Mouse (Mus musculus) ES-Bruce4 (cell line): Measurements from ENCODE around the gene Samsn1. TPM values are rescaled to one million over a fixed set of nuclear protein-coding genes. Genes with fewer than 3 reads are reported as not detected.

Source experiments
- H3K27ac ChIP-seq: 2 replicates; pipeline ENCODE4 v1.5.1; 2012; ENCODE audit warnings: low read length, inconsistent platforms; ENCODE audit not compliant: insufficient read depth
- H3K27me3 ChIP-seq: 2 replicates; pipeline ENCODE4 v1.6.1; 2012; ENCODE audit warnings: mild to moderate bottlenecking, low read length, inconsistent platforms; ENCODE audit not compliant: control insufficient read depth, poor library complexity, insufficient read depth, severe bottlenecking
- H3K36me3 ChIP-seq: 2 replicates; pipeline ENCODE4 v1.6.1; 2012; ENCODE audit warnings: inconsistent platforms, mild to moderate bottlenecking, low read length, moderate library complexity; ENCODE audit not compliant: control insufficient read depth, poor library complexity, insufficient read depth, severe bottlenecking
- H3K4me1 ChIP-seq: one replicate; pipeline ENCODE4 v1.8.1; 2011; ENCODE audit warnings: low read length; ENCODE audit not compliant: control insufficient read depth, insufficient read depth
- H3K4me3 ChIP-seq: 2 replicates; pipeline ENCODE4 v1.5.1; 2011; ENCODE audit warnings: low read depth, mild to moderate bottlenecking, low read length
- H3K9ac ChIP-seq: 2 replicates; pipeline ENCODE4 v1.6.1; 2012; ENCODE audit warnings: low read depth, mild to moderate bottlenecking, inconsistent platforms; ENCODE audit not compliant: poor library complexity, severe bottlenecking
- H3K9me3 ChIP-seq: replicated peaks from 2 replicates; pipeline ENCODE4 v1.6.1; 2012; ENCODE audit warnings: mild to moderate bottlenecking, low read length, inconsistent platforms; ENCODE audit not compliant: control insufficient read depth, poor library complexity, insufficient read depth, severe bottlenecking
- CTCF ChIP-seq: IDR thresholded peaks from one replicate; pipeline ENCODE4 v1.8.1; 2011; ENCODE audit warnings: low read depth, low read length
- EP300 ChIP-seq: IDR thresholded peaks from 2 replicates; pipeline ENCODE4 v1.6.1; 2011; ENCODE audit warnings: low read depth, low read length; ENCODE audit not compliant: insufficient read depth
- POLR2A ChIP-seq: IDR thresholded peaks from one replicate; pipeline ENCODE4 v1.8.1; 2011; ENCODE audit warnings: low read length; ENCODE audit not compliant: insufficient read depth
- polyA plus RNA-seq: library from polyadenylated mRNA; stranded (reverse); fragments of >200 nt; gene quantifications from 2 replicates; pipeline ENCODE4 v1.2.4, GENCODE M21; 2011; ENCODE audit warnings: low read depth; ENCODE audit not compliant: missing spikeins, insufficient read depth, insufficient read length

The Samsn1 gene
- polyA plus RNA-seq, 1 experiment, result not detected

GRCm38 (mm10) chr16:76000127-76000526 lies 22.0 kb downstream of the Samsn1 start:
- Histone ChIP-seq H3K27me3 (no peaks in the 10 kb centered on the region), H3K4me3 (no peak overlapping the region), H3K9ac (no peak overlapping the region), H3K9me3 (peaks cover 9% of the 10 kb centered on the region; the same call in 1 of the 2 replicates), H3K4me1 (no peaks in the 10 kb centered on the region), H3K27ac (no peak overlapping the region), H3K36me3 (no peaks in the 10 kb centered on the region)
- TF ChIP-seq EP300 (no peak), POLR2A (no peak)

GRCm38 (mm10) chr16:75990173-75990572 lies 31.9 kb downstream of the Samsn1 start:
- Histone ChIP-seq H3K27me3 (no peaks in the 10 kb centered on the region), H3K4me1 (no peaks in the 10 kb centered on the region), H3K27ac (no peak overlapping the region), H3K36me3 (no peaks in the 10 kb centered on the region), H3K9ac (no peak overlapping the region), H3K4me3 (no peak overlapping the region), H3K9me3 (no peaks in the 10 kb centered on the region)
- TF ChIP-seq CTCF (no peak), POLR2A (no peak), EP300 (no peak)

- Histone ChIP-seq H3K4me1 (no peaks in the 10 kb centered on the region), H3K36me3 (no peaks in the 10 kb centered on the region), H3K9me3 (peaks cover 9% of the 10 kb centered on the region; the same call in 1 of the 2 replicates), H3K4me3 (no peak overlapping the region), H3K27me3 (no peaks in the 10 kb centered on the region), H3K9ac (no peak overlapping the region), H3K27ac (no peak overlapping the region)
- TF ChIP-seq POLR2A (no peak), EP300 (no peak)
Measured at GRCm38 (mm10) chr16:75983831-75984230, 38.2 kb downstream of the Samsn1 start.

- Histone ChIP-seq H3K4me1 (no peaks in the 10 kb centered on the region), H3K27ac (no peak overlapping the region), H3K9me3 (peaks cover 6% of the 10 kb centered on the region; the same call in 1 of the 2 replicates), H3K27me3 (no peaks in the 10 kb centered on the region), H3K4me3 (no peak overlapping the region), H3K36me3 (no peaks in the 10 kb centered on the region), H3K9ac (no peak overlapping the region)
- TF ChIP-seq EP300, result no peak
- no peak for TF ChIP-seq POLR2A
- TF ChIP-seq CTCF, result no peak
Measured at GRCm38 (mm10) chr16:75979381-75979780, 42.7 kb downstream of the Samsn1 start.

- no peak overlapping the region for H3K9ac ChIP-seq
- H3K27ac ChIP-seq, result no peak overlapping the region
- TF ChIP-seq POLR2A, result no peak
- no peak for TF ChIP-seq EP300
- no peak for TF ChIP-seq CTCF
- H3K4me1 ChIP-seq, result no peaks in the 10 kb centered on the region
- no peaks in the 10 kb centered on the region for H3K9me3 ChIP-seq
- H3K4me3 ChIP-seq, result no peak overlapping the region
- no peaks in the 10 kb centered on the region for H3K36me3 ChIP-seq
- H3K27me3 ChIP-seq, result no peaks in the 10 kb centered on the region
Measured at GRCm38 (mm10) chr16:75977798-75978197, 44.3 kb downstream of the Samsn1 start.

- H3K27me3 ChIP-seq, result no peaks in the 10 kb centered on the region
- H3K27ac ChIP-seq, result no peak overlapping the region
- no peak overlapping the region for H3K9ac ChIP-seq
- H3K36me3 ChIP-seq, result no peaks in the 10 kb centered on the region
- H3K9me3 ChIP-seq, result no peaks in the 10 kb centered on the region
- H3K4me3 ChIP-seq, result no peak overlapping the region
- H3K4me1 ChIP-seq, result no peaks in the 10 kb centered on the region
- TF ChIP-seq POLR2A (no peak), EP300 (no peak), CTCF (no peak)
Measured at GRCm38 (mm10) chr16:75975682-75976332, 46.3 kb downstream of the Samsn1 start.
